Mouse (Mus musculus) myocyte (in vitro differentiated cells): ENCODE results near the gene Macrod2.

Source experiments
- E2F4 ChIP-seq: IDR thresholded peaks from one replicate; pipeline ENCODE4 v1.6.1; 2011; ENCODE audit warnings: mild to moderate bottlenecking, control low read depth, moderate library complexity; ENCODE audit not compliant: insufficient read depth
- POLR2A ChIP-seq: IDR thresholded peaks from one replicate; pipeline ENCODE4 v1.6.1; 2011; ENCODE audit warnings: low read depth, mild to moderate bottlenecking, control low read depth, moderate library complexity; ENCODE audit not compliant: insufficient read length
- POLR2AphosphoS2 ChIP-seq: IDR thresholded peaks from one replicate; pipeline ENCODE4 v1.6.1; 2011; ENCODE audit warnings: low read depth, control low read depth; ENCODE audit not compliant: insufficient read length
- REST ChIP-seq: IDR thresholded peaks from one replicate; pipeline ENCODE4 v1.6.1; 2011; ENCODE audit warnings: mild to moderate bottlenecking, control low read depth, moderate library complexity; ENCODE audit not compliant: insufficient read depth, insufficient read length

GRCm38 (mm10) chr2:141229820-141230219 is 834.7 kb downstream of the Macrod2 start:
- TF ChIP-seq POLR2A (no peak), E2F4 (no peak), REST (no peak), POLR2AphosphoS2 (no peak)
